Mouse (Mus musculus) G1E (cell line): ENCODE data around the gene Tex29. TPM values are rescaled to one million over a fixed set of nuclear protein-coding genes. Genes with fewer than 3 reads are reported as not detected.

ENCODE experiments used
- ATAC-seq: 2 replicates; pipeline ENCODE4 v1.8.0; 2016; ENCODE audit warnings: mild to moderate bottlenecking; ENCODE audit not compliant: insufficient number of reproducible peaks, poor library complexity, low FRiP score, severe bottlenecking; ENCODE audit errors: extremely low read depth
- DNase-seq: peaks from one replicate; pipeline ENCODE4 v3.0.0; 2012; ENCODE audit warnings: low spot score
- H3K27me3 ChIP-seq: 2 replicates; pipeline ENCODE4 v1.6.1; 2012; ENCODE audit warnings: mild to moderate bottlenecking, low read length, inconsistent platforms; ENCODE audit not compliant: insufficient read depth
- H3K36me3 ChIP-seq: replicated peaks from 2 replicates; pipeline ENCODE3; 2012; ENCODE audit warnings: mild to moderate bottlenecking, inconsistent platforms
- H3K4me1 ChIP-seq: 2 replicates; pipeline ENCODE4 v1.6.1; 2012; ENCODE audit warnings: low read depth, low read length, inconsistent platforms, mixed read lengths; ENCODE audit not compliant: insufficient read depth
- H3K4me3 ChIP-seq: 2 replicates; pipeline ENCODE4 v1.5.1; 2012; ENCODE audit warnings: low read depth, mild to moderate bottlenecking, inconsistent platforms, low read length, moderate library complexity, mixed read lengths
- H3K9me3 ChIP-seq: replicated peaks from 2 replicates; pipeline ENCODE4 v1.6.1; 2012; ENCODE audit warnings: inconsistent platforms
- CTCF ChIP-seq: IDR thresholded peaks from 2 replicates; pipeline ENCODE4 v1.5.1; 2012; ENCODE audit warnings: low read depth, low read length, inconsistent platforms, mixed read lengths
- GATA1 ChIP-seq: IDR thresholded peaks from 2 replicates; pipeline ENCODE4 v1.6.1; 2012; ENCODE audit warnings: borderline replicate concordance, low read length, inconsistent platforms, mixed read lengths
- GATA2 ChIP-seq: IDR thresholded peaks from 2 replicates; pipeline ENCODE4 v1.6.1; 2012; ENCODE audit warnings: low read depth, low read length, inconsistent platforms, borderline replicate concordance
- POLR2AphosphoS5 ChIP-seq: IDR thresholded peaks from 2 replicates; pipeline ENCODE4 v1.6.1; 2012; ENCODE audit warnings: low read depth, low read length, inconsistent platforms; ENCODE audit not compliant: insufficient replicate concordance
- TAL1 ChIP-seq: conservative IDR thresholded peaks from 2 replicates; pipeline ENCODE4 v1.6.1; 2012; ENCODE audit warnings: low read depth, low read length, inconsistent platforms, mixed read lengths
- polyA plus RNA-seq: library from polyadenylated mRNA; stranded (reverse); fragments of >175 nt; gene quantifications from 2 replicates; pipeline ENCODE4 v1.2.3, GENCODE M21; 2012
- total RNA-seq, 2 experiments: library from RNA; stranded (forward) in 1 of 2; stranded (reverse) in 1 of 2; fragments of 200-1000 nt in 1 of 2; fragments of >200 nt in 1 of 2; fragmentation: Nextera tagmentation in 1 of 2; gene quantifications; 2 replicates each; pipeline ENCODE4 v1.2.3; 2014 to 2017

Tex29 gene
- total RNA-seq (2014; fragmentation: Nextera tagmentation) = not detected in 2 replicates
- total RNA-seq (2017) = not detected in 2 replicates
- 0.13 TPM in 1 of 2 replicates, not detected in the other for polyA plus RNA-seq

GRCm38 (mm10) chr8:11840174-11840573, at the start of gene Tex29:
TSS of gene Tex29 (plus strand) at chr8:11840474.
- no peaks in the 10 kb centered on the region; the same call in 1 of the 2 replicates for H3K4me1 ChIP-seq
- no peak within 1 kb of the TSS for H3K4me3 ChIP-seq
- peaks cover 20% of the 10 kb centered on the region for H3K27me3 ChIP-seq
- no peak for ATAC-seq
- TF ChIP-seq GATA2 (no peak), TAL1 (no peak), CTCF (no peak), POLR2AphosphoS5 (no peak), GATA1 (no peak)
- no peaks in the 10 kb centered on the region for H3K9me3 ChIP-seq
- peaks cover 10% of the 10 kb centered on the region for H3K36me3 ChIP-seq
- DNase-seq = no peak

DNA sequence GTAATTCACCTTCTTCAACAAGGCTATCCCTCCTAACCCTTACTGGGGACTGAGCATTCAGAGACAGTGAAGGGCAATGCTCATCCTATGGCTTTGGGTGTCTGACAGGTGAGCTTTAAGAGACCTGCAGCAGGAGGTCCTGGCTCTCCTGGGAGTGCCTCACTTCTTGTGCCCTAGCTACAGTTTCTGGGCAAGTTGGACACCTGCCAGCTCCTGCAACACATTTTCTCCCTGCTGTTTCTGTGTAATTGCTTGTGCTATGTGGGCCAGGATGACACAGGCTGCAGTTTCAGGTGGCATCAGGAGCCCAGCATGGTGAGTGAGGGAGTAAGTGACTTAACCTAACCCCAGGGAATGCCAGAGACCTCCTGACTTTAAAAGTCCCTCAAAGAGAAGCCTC, 45.3 kb upstream of the Tex29 start:
- DNase-seq = no peak
- Histone ChIP-seq H3K36me3 (peaks cover 81% of the 10 kb centered on the region), H3K4me3 (no peak overlapping the region), H3K9me3 (no peaks in the 10 kb centered on the region), H3K4me1 (no peaks in the 10 kb centered on the region), H3K27me3 (no peaks in the 10 kb centered on the region)
- ATAC-seq = no peak
- TF ChIP-seq CTCF (no peak), POLR2AphosphoS5 (no peak), GATA2 (no peak), TAL1 (no peak), GATA1 (no peak)

- peaks cover 80% of the 10 kb centered on the region for H3K36me3 ChIP-seq
- no peaks in the 10 kb centered on the region for H3K27me3 ChIP-seq
- H3K4me1 ChIP-seq = no peaks in the 10 kb centered on the region
- H3K4me3 ChIP-seq = no peak overlapping the region
- no peaks in the 10 kb centered on the region for H3K9me3 ChIP-seq
- ATAC-seq (no peak), DNase-seq (no peak)
- TF ChIP-seq GATA1 (no peak), GATA2 (no peak), TAL1 (no peak), POLR2AphosphoS5 (no peak), CTCF (no peak)
Measured at GRCm38 (mm10) chr8:11797128-11797527, 43.1 kb upstream of the Tex29 start.

DNA sequence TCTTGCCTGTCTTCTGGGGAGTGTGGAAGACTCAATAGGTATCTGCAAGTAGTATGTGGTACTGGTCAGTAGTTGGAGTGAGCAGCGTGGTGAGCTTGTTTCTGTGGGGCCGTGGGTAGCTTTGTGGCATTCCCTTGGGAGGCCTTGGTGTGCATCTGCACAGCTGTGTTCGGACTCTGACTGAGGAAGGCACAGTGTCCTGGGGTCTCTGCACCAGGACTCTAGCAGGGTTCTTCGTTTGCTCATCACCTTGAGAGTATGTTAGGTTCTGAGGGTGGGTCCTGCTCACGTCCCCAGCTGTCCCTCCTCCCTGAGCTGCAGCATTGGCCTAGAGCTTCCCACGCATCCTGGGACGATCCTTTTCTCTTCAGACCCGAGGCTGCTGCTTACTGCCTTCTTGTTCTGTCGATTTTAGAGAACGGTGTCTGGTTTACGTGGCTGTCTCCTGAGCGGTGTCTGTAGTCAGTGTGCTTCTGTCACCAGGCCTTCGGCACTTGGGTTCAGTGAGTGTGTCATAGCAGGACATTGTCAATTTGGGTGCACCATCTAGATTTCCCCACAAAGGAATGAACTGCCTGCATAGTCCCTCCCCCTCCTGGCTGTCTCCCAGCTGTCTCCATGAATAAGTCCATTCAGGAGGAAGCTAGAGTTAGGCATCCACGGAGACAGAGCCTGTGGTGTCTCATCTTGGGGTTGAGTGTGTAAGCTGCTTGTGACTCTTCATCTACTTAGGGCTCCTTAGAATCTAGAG, 42.4 kb upstream of the Tex29 start:
- H3K27me3 ChIP-seq = no peaks in the 10 kb centered on the region
- TF ChIP-seq TAL1 (no peak), GATA1 (no peak), CTCF (no peak), GATA2 (no peak), POLR2AphosphoS5 (no peak)
- no peaks in the 10 kb centered on the region for H3K4me1 ChIP-seq
- peaks cover 80% of the 10 kb centered on the region for H3K36me3 ChIP-seq
- H3K9me3 ChIP-seq = no peaks in the 10 kb centered on the region
- ATAC-seq (no peak), DNase-seq (no peak)
- no peak overlapping the region for H3K4me3 ChIP-seq

GRCm38 (mm10) chr8:11798480-11798867, 41.8 kb upstream of the Tex29 start:
- DNase-seq = no peak
- Histone ChIP-seq H3K36me3 (peaks cover 80% of the 10 kb centered on the region), H3K4me3 (no peak overlapping the region), H3K27me3 (no peaks in the 10 kb centered on the region), H3K4me1 (no peaks in the 10 kb centered on the region), H3K9me3 (no peaks in the 10 kb centered on the region)
- TF ChIP-seq GATA2 (no peak), POLR2AphosphoS5 (no peak), TAL1 (no peak), GATA1 (no peak), CTCF (no peak)
- ATAC-seq = no peak

DNA sequence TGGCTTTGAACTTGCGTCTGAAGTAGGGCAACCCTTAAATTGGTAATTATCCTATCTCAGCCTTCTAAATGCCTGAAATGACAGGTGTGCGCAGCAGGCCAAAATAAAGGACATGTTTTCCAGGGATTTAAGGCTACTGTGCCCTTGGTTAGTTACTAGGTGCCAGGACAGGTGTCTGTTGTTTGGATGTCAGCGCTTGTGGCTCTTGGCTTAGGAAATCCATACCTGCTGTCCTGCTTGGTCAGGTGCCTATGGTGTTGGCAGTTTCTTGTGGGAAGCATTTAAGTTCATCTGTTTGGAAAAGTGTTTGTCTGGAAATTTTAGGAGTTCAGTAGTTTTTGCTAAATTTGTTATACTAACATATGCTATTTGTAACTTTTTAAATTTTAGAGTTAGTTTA, 41.2 kb upstream of the Tex29 start:
- H3K27me3 ChIP-seq = no peaks in the 10 kb centered on the region
- ATAC-seq = no peak
- peaks cover 86% of the 10 kb centered on the region for H3K36me3 ChIP-seq
- TF ChIP-seq GATA2 (no peak), CTCF (no peak), POLR2AphosphoS5 (no peak), GATA1 (no peak), TAL1 (no peak)
- H3K4me3 ChIP-seq = no peak overlapping the region
- DNase-seq = no peak
- no peaks in the 10 kb centered on the region for H3K9me3 ChIP-seq
- H3K4me1 ChIP-seq = no peaks in the 10 kb centered on the region
